Mouse (Mus musculus) embryonic fibroblast, embryonic 13.5 days (primary cell): ENCODE measurements around the gene Osbpl8.

Experiments
- CTCF ChIP-seq: IDR thresholded peaks from 2 replicates; pipeline ENCODE4 v1.5.1; 2011; ENCODE audit warnings: mild to moderate bottlenecking, control low read depth, low read length, moderate library complexity, borderline replicate concordance; ENCODE audit not compliant: insufficient read depth
- POLR2A ChIP-seq: IDR thresholded peaks from 2 replicates; pipeline ENCODE4 v1.6.1; 2011; ENCODE audit warnings: low read depth, mild to moderate bottlenecking, control low read depth, low read length, moderate library complexity

GRCm38 (mm10) chr10:111257358-111257757 lies 92.8 kb downstream of the Osbpl8 start:
- TF ChIP-seq CTCF (no peak), POLR2A (no peak)
